Mouse (Mus musculus): ENCODE measurements around the gene Hist1h2aa. TPM values are rescaled to one million over a fixed set of nuclear protein-coding genes. Genes with fewer than 3 reads are reported as not detected.

The Hist1h2aa gene
- polyA plus RNA-seq, 1 experiment = not detected

DNA sequence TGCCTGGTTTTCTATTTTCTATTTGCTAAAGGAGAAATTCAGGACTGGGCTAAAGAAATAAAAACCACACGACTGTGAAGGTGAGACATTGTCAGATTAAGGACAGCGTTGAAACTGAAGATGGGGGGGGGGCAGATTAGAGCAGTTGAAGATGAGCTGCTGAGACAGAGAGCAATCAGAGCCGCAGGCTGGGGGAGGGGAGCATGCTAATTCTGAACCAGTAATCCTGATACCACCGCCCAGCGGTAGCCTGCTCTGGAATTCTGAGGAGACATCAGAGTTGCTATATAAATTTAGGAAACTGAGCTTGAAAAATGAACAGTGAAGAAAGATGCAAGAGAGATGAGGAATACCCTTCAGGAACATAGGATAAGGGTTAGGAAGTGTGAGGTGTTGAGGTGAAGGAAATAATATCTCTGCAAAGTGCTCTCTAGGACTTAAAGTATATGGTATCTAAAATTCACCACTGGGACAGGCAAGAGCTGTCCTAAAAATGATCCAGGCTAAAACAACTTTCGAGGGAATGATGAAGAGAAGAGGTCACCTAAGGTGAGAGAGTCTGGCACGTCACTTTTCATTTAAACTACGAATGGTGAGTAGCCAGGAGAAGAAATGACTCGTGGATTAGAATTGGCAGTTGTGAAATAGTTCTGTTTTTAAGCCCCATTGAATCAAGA lies 41.5 kb upstream of the Hist1h2aa start:
- Histone ChIP-seq H3K79me2 (ENCODE audit: control insufficient read depth, insufficient read depth) (no peaks in the 10 kb centered on the region), H3K36me3 (ENCODE audit: control insufficient read depth, insufficient read depth) (no peaks in the 10 kb centered on the region), H3K4me2 (ENCODE audit: low read depth) (no peak overlapping the region), H3K27me3 (ENCODE audit: control insufficient read depth, insufficient read depth, insufficient read length) (peaks cover 6% of the 10 kb centered on the region), H3K4me3 (no peak overlapping the region), H3ac (ENCODE audit: control insufficient read depth, insufficient read length) (no peak overlapping the region)
- no peak for TF ChIP-seq E2F4 (IDR thresholded peaks at IDR 0.05; ENCODE audit: insufficient read depth)

GRCm38 (mm10) chr13:23893269-23893593 lies 41.0 kb upstream of the Hist1h2aa start:
- Histone ChIP-seq H3K4me2 (ENCODE audit: low read depth) (no peak overlapping the region), H3ac (ENCODE audit: control insufficient read depth, insufficient read length) (no peak overlapping the region), H3K4me3 (no peak overlapping the region), H3K27me3 (ENCODE audit: control insufficient read depth, insufficient read depth, insufficient read length) (peaks cover 6% of the 10 kb centered on the region), H3K36me3 (ENCODE audit: control insufficient read depth, insufficient read depth) (no peaks in the 10 kb centered on the region), H3K79me2 (ENCODE audit: control insufficient read depth, insufficient read depth) (no peaks in the 10 kb centered on the region)
- TF ChIP-seq USF1 (IDR thresholded peaks at IDR 0.05; ENCODE audit: low read depth) (no peak), MYOD1 (IDR thresholded peaks at IDR 0.05; ENCODE audit: control insufficient read depth in 1 of 3, insufficient read length in 2 of 3, low read depth in 2 of 3) (no peak), E2F4 (IDR thresholded peaks at IDR 0.05; ENCODE audit: insufficient read depth) (no peak), MAX (IDR thresholded peaks at IDR 0.05; ENCODE audit: low read depth) (no peak), POLR2A (IDR thresholded peaks at IDR 0.05; ENCODE audit: insufficient read length, low read depth) (no peak)

GRCm38 (mm10) chr13:23898242-23898641 lies 36.0 kb upstream of the Hist1h2aa start:
- no peak overlapping the region for H3K4me3 ChIP-seq
- H3K4me2 ChIP-seq (ENCODE audit: low read depth) = no peak overlapping the region
- H3ac ChIP-seq (ENCODE audit: control insufficient read depth, insufficient read length) = no peak overlapping the region
- TF ChIP-seq REST (IDR thresholded peaks at IDR 0.05; ENCODE audit: insufficient read depth, insufficient read length) = no peak
- no peak for TF ChIP-seq USF1 (IDR thresholded peaks at IDR 0.05; ENCODE audit: low read depth)
- no peaks in the 10 kb centered on the region for H3K79me2 ChIP-seq (ENCODE audit: control insufficient read depth, insufficient read depth)
- no peaks in the 10 kb centered on the region for H3K36me3 ChIP-seq (ENCODE audit: control insufficient read depth, insufficient read depth)
- peaks cover 11% of the 10 kb centered on the region for H3K27me3 ChIP-seq (ENCODE audit: control insufficient read depth, insufficient read depth, insufficient read length)

DNA sequence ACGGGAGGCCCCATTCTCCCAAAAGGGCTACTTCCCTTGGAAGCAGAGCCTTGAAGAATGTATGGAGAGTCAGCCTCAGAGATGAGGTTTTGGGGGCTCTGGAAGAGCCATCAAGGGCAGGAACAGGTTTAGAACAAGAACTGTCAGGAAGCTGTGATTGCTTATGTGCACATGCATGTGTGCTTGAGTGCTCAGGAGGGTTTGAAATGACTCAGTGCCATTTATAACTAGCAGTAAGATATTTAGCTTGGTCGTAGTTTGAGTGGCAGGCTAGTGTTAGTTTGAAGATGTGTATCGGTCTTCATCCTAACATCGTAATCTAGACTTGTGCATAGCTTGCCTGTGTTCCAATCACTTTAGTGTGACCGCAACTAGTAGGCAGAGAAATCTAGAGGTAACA lies 27.4 kb upstream of the Hist1h2aa start:
- no peak for TF ChIP-seq MYOG (IDR thresholded peaks at IDR 0.05; ENCODE audit: control insufficient read depth in 1 of 3, insufficient read depth in 1 of 3, insufficient read length in 2 of 3, low read depth in 2 of 3)
- TF ChIP-seq MAX (IDR thresholded peaks at IDR 0.05; ENCODE audit: low read depth) = no peak
- TF ChIP-seq TCF3 (IDR thresholded peaks at IDR 0.05; ENCODE audit: insufficient read length, low read depth) = no peak
- TF ChIP-seq MYOD1 (IDR thresholded peaks at IDR 0.05; ENCODE audit: control insufficient read depth in 1 of 3, insufficient read length in 2 of 3, low read depth in 2 of 3) = no peak
- no peak for TF ChIP-seq POLR2AphosphoS2 (IDR thresholded peaks at IDR 0.05; ENCODE audit: insufficient read length, low read depth)
- no peak for TF ChIP-seq TCF12 (IDR thresholded peaks at IDR 0.05; ENCODE audit: insufficient read depth, poor library complexity, severe bottlenecking)
- no peak for TF ChIP-seq USF1 (IDR thresholded peaks at IDR 0.05; ENCODE audit: low read depth)
- no peak for TF ChIP-seq REST (IDR thresholded peaks at IDR 0.05; ENCODE audit: insufficient read depth, insufficient read length)
- Histone ChIP-seq H3K79me2 (ENCODE audit: control insufficient read depth, insufficient read depth) (no peaks in the 10 kb centered on the region), H3ac (ENCODE audit: control insufficient read depth, insufficient read length) (no peak overlapping the region), H3K4me3 (no peak overlapping the region), H3K4me2 (ENCODE audit: low read depth) (no peak overlapping the region), H3K27me3 (ENCODE audit: control insufficient read depth, insufficient read depth, insufficient read length) (peaks cover 24% of the 10 kb centered on the region), H3K36me3 (ENCODE audit: control insufficient read depth, insufficient read depth) (no peaks in the 10 kb centered on the region)

- Histone ChIP-seq H3K27me3 (ENCODE audit: control insufficient read depth, insufficient read depth, insufficient read length) (peaks cover 11% of the 10 kb centered on the region), H3K4me2 (ENCODE audit: low read depth) (no peak overlapping the region), H3K36me3 (ENCODE audit: control insufficient read depth, insufficient read depth) (no peaks in the 10 kb centered on the region), H3K79me2 (ENCODE audit: control insufficient read depth, insufficient read depth) (no peaks in the 10 kb centered on the region), H3K4me3 (no peak overlapping the region), H3ac (ENCODE audit: control insufficient read depth, insufficient read length) (no peak overlapping the region)
- TF ChIP-seq SRF (IDR thresholded peaks at IDR 0.05; ENCODE audit: control insufficient read depth, insufficient read length, low read depth) = no peak
- TF ChIP-seq CEBPB (IDR thresholded peaks at IDR 0.05; ENCODE audit: insufficient read depth, poor library complexity, severe bottlenecking) = no peak
- no peak for TF ChIP-seq MYOD1 (IDR thresholded peaks at IDR 0.05; ENCODE audit: control insufficient read depth in 1 of 3, insufficient read length in 2 of 3, low read depth in 2 of 3)
- no peak for TF ChIP-seq TCF12 (IDR thresholded peaks at IDR 0.05; ENCODE audit: insufficient read depth, poor library complexity, severe bottlenecking)
- TF ChIP-seq TCF3 (IDR thresholded peaks at IDR 0.05; ENCODE audit: insufficient read length, low read depth) = no peak
- TF ChIP-seq POLR2A (IDR thresholded peaks at IDR 0.05; ENCODE audit: insufficient read length, low read depth) = no peak
- TF ChIP-seq REST (IDR thresholded peaks at IDR 0.05; ENCODE audit: insufficient read depth, insufficient read length) = no peak
- no peak for TF ChIP-seq POLR2AphosphoS2 (IDR thresholded peaks at IDR 0.05; ENCODE audit: insufficient read length, low read depth)
These were observed 24.1 kb upstream of the Hist1h2aa start for GRCm38 (mm10) chr13:23910121-23910520.

GRCm38 (mm10) chr13:23911335-23911734 lies 22.9 kb upstream of the Hist1h2aa start:
- no peaks in the 10 kb centered on the region for H3K79me2 ChIP-seq (ENCODE audit: control insufficient read depth, insufficient read depth)
- TF ChIP-seq MYOG (IDR thresholded peaks at IDR 0.05; ENCODE audit: control insufficient read depth in 1 of 3, insufficient read depth in 1 of 3, insufficient read length in 2 of 3, low read depth in 2 of 3) = no peak
- TF ChIP-seq USF1 (IDR thresholded peaks at IDR 0.05; ENCODE audit: low read depth) = no peak
- no peak for TF ChIP-seq REST (IDR thresholded peaks at IDR 0.05; ENCODE audit: insufficient read depth, insufficient read length)
- no peak for TF ChIP-seq TCF3 (IDR thresholded peaks at IDR 0.05; ENCODE audit: insufficient read length, low read depth)
- TF ChIP-seq MYOD1 (IDR thresholded peaks at IDR 0.05; ENCODE audit: control insufficient read depth in 1 of 3, insufficient read length in 2 of 3, low read depth in 2 of 3) = no peak
- TF ChIP-seq CEBPB (IDR thresholded peaks at IDR 0.05; ENCODE audit: insufficient read depth, poor library complexity, severe bottlenecking) = no peak
- no peak for TF ChIP-seq POLR2A (IDR thresholded peaks at IDR 0.05; ENCODE audit: insufficient read length, low read depth)
- no peak for TF ChIP-seq TCF12 (IDR thresholded peaks at IDR 0.05; ENCODE audit: insufficient read depth, poor library complexity, severe bottlenecking)
- TF ChIP-seq POLR2AphosphoS2 (IDR thresholded peaks at IDR 0.05; ENCODE audit: insufficient read length, low read depth) = no peak
- peaks cover 6% of the 10 kb centered on the region for H3K27me3 ChIP-seq (ENCODE audit: control insufficient read depth, insufficient read depth, insufficient read length)
- no peak overlapping the region for H3K4me3 ChIP-seq
- no peaks in the 10 kb centered on the region for H3K36me3 ChIP-seq (ENCODE audit: control insufficient read depth, insufficient read depth)
- H3ac ChIP-seq (ENCODE audit: control insufficient read depth, insufficient read length) = no peak overlapping the region
- H3K4me2 ChIP-seq (ENCODE audit: low read depth) = no peak overlapping the region
